Mouse (Mus musculus) heart, embryonic 15.5 days (tissue): Measurements from ENCODE around the gene Icam5. TPM values are rescaled to one million over a fixed set of nuclear protein-coding genes. Genes with fewer than 3 reads are reported as not detected.
A peak's percentile ranks its signal among the peaks of the same experiment; 100 is the strongest.

ENCODE experiments used
- ATAC-seq: fragments of 200-750 bp; cut with Nextera tagmentation; replicated peaks from 2 replicates; pipeline ENCODE4 v1.8.0; 2017; ENCODE audit warnings: low read depth, moderate TSS enrichment; ENCODE audit not compliant: insufficient number of reproducible peaks, insufficient read depth, low FRiP score
- H3K27ac ChIP-seq: fragments of 300-500 bp; sonication (generic); 2 replicates; pipeline ENCODE4 v1.5.1; 2015; ENCODE audit warnings: mild to moderate bottlenecking, inconsistent platforms
- H3K27me3 ChIP-seq: fragments of 300-500 bp; sonication (generic); 2 replicates; pipeline ENCODE4 v1.6.1; 2015; ENCODE audit warnings: inconsistent platforms
- H3K36me3 ChIP-seq: fragments of 300-500 bp; sonication (generic); 2 replicates; pipeline ENCODE4 v1.6.1; 2015; ENCODE audit warnings: mild to moderate bottlenecking, inconsistent platforms
- H3K4me1 ChIP-seq: fragments of 300-500 bp; sonication (generic); replicated peaks from 2 replicates; pipeline ENCODE4 v1.6.1; 2015; ENCODE audit warnings: inconsistent platforms
- H3K4me2 ChIP-seq: fragments of 300-500 bp; sonication (generic); 2 replicates; pipeline ENCODE4 v1.6.1; 2015; ENCODE audit warnings: inconsistent platforms, mild to moderate bottlenecking, moderate library complexity
- H3K4me3 ChIP-seq: fragments of 300-500 bp; sonication (generic); 2 replicates; pipeline ENCODE4 v1.5.1; 2015; ENCODE audit warnings: mild to moderate bottlenecking, inconsistent platforms
- H3K9ac ChIP-seq: fragments of 300-500 bp; sonication (generic); 2 replicates; pipeline ENCODE4 v1.6.1; 2015; ENCODE audit warnings: mild to moderate bottlenecking, inconsistent platforms
- H3K9me3 ChIP-seq: fragments of 300-500 bp; sonication (generic); replicated peaks from 2 replicates; pipeline ENCODE4 v1.6.1; 2016; ENCODE audit warnings: inconsistent platforms
- WGBS: fragments of 180-500 bp; shearing (Covaris S2); methylation state at CpG from one replicate; pipeline ENCODE4 v1.1.7; 2015; ENCODE audit warnings: mixed read lengths; 5-methylcytosine and 5-hydroxymethylcytosine counted together
- polyA plus RNA-seq: library from polyadenylated mRNA; unstranded; fragments of >200 nt; fragmentation: Nextera tagmentation; extraction: Ambion mirVana; gene quantifications from 2 replicates; pipeline ENCODE4 v1.2.1, GENCODE M21; 2015

Icam5 gene
- polyA plus RNA-seq, 1 experiment from 2014 or later = 0.04 TPM

- Histone ChIP-seq H3K27ac (peak overlapping the region; percentile 59), H3K36me3 (no peaks in the 10 kb centered on the region), H3K27me3 (peaks cover 39% of the 10 kb centered on the region), H3K4me2 (peak overlapping the region; percentile 81), H3K4me3 (peak overlapping the region; percentile 53), H3K9ac (peak overlapping the region; percentile 47), H3K4me1 (peaks cover 33% of the 10 kb centered on the region), H3K9me3 (no peaks in the 10 kb centered on the region)
- peak; percentile 59 for ATAC-seq
- WGBS = 4% methylated on average over 29 of the region's 29 CpGs
Measured at GRCm38 (mm10) chr9:21014691-21015570, 16.9 kb upstream of the Icam5 start.

GRCm38 (mm10) chr9:21015571-21016130, 16.2 kb upstream of the Icam5 start, which contains the start of gene Icam1:
Gene Icam1, plus strand, starts transcription at chr9:21015985.
- Histone ChIP-seq H3K36me3 (no peaks in the 10 kb centered on the region), H3K9me3 (no peaks in the 10 kb centered on the region), H3K4me2 (peak within 1 kb of the TSS; percentile 81), H3K9ac (peak within 1 kb of the TSS; percentile 47), H3K27ac (peak within 1 kb of the TSS; percentile 59), H3K4me3 (peak within 1 kb of the TSS; percentile 53), H3K27me3 (peaks cover 39% of the 10 kb centered on the region), H3K4me1 (peaks cover 31% of the 10 kb centered on the region)
- peak; percentile 41 for ATAC-seq
- WGBS = 2% methylated on average over 30 of the region's 30 CpGs

GRCm38 (mm10) chr9:21016331-21017176, 15.3 kb upstream of the Icam5 start:
- 3% methylated on average over 17 of the region's 17 CpGs for WGBS
- H3K9ac ChIP-seq = peak overlapping the region; percentile 47; the same call in 1 of the 2 replicates
- H3K27ac ChIP-seq = no peak overlapping the region
- peaks cover 39% of the 10 kb centered on the region for H3K27me3 ChIP-seq
- ATAC-seq = no peak
- no peaks in the 10 kb centered on the region for H3K9me3 ChIP-seq
- peaks cover 31% of the 10 kb centered on the region for H3K4me1 ChIP-seq
- H3K4me2 ChIP-seq = peak overlapping the region; percentile 81
- no peaks in the 10 kb centered on the region for H3K36me3 ChIP-seq
- H3K4me3 ChIP-seq = peak overlapping the region; percentile 53

- Histone ChIP-seq H3K9me3 (no peaks in the 10 kb centered on the region), H3K4me2 (peak overlapping the region; percentile 81), H3K27ac (no peak overlapping the region), H3K4me3 (peak overlapping the region; percentile 53), H3K4me1 (peaks cover 31% of the 10 kb centered on the region), H3K36me3 (no peaks in the 10 kb centered on the region), H3K9ac (no peak overlapping the region), H3K27me3 (peaks cover 39% of the 10 kb centered on the region)
- whole genome bisulfite sequencing = 24% methylated on average over 4 of the region's 4 CpGs
- no peak for ATAC-seq
Measured at GRCm38 (mm10) chr9:21017177-21017575, 14.7 kb upstream of the Icam5 start.

- H3K27me3 ChIP-seq = peaks cover 39% of the 10 kb centered on the region
Measured at GRCm38 (mm10) chr9:21018600-21018999, 13.3 kb upstream of the Icam5 start.

GRCm38 (mm10) chr9:21021363-21021762, 10.5 kb upstream of the Icam5 start:
- WGBS = 72% methylated on average over 3 of the region's 3 CpGs
- Histone ChIP-seq H3K27ac (no peak overlapping the region), H3K9ac (no peak overlapping the region), H3K27me3 (peaks cover 32% of the 10 kb centered on the region), H3K4me1 (0 out of 2 replicates have a peak, but pooled peaks cover 14% of the 10 kb centered on the region), H3K36me3 (no peaks in the 10 kb centered on the region), H3K4me2 (no peak overlapping the region), H3K9me3 (no peaks in the 10 kb centered on the region), H3K4me3 (no peak overlapping the region)
- ATAC-seq = no peak

More at GRCm38 (mm10) chr9:21018600-21018999, 13.3 kb upstream of the Icam5 start:
- Histone ChIP-seq H3K9ac (no peak overlapping the region), H3K36me3 (no peaks in the 10 kb centered on the region), H3K4me2 (0 out of 2 replicates have a peak overlapping the region, but pooled peaks have one; percentile 2), H3K4me1 (peaks cover 29% of the 10 kb centered on the region), H3K9me3 (no peaks in the 10 kb centered on the region), H3K27ac (no peak overlapping the region), H3K4me3 (no peak overlapping the region)
- ATAC-seq = no peak
- WGBS = 72% methylated on average over 2 of the region's 2 CpGs

GRCm38 (mm10) chr9:21022288-21022687, 9.6 kb upstream of the Icam5 start:
- H3K36me3 ChIP-seq = no peaks in the 10 kb centered on the region
- H3K27me3 ChIP-seq = peaks cover 25% of the 10 kb centered on the region
- no peak overlapping the region for H3K4me2 ChIP-seq
- no peak for ATAC-seq
- 51% methylated on average over 6 of the region's 6 CpGs for WGBS
- H3K9ac ChIP-seq = no peak overlapping the region
- H3K4me1 ChIP-seq = 0 out of 2 replicates have a peak, but pooled peaks cover 6% of the 10 kb centered on the region
- H3K27ac ChIP-seq = peak overlapping the region; percentile 5; the same call in 1 of the 2 replicates
- no peaks in the 10 kb centered on the region for H3K9me3 ChIP-seq
- H3K4me3 ChIP-seq = no peak overlapping the region

GRCm38 (mm10) chr9:21022726-21023125, 9.1 kb upstream of the Icam5 start:
- no peak overlapping the region for H3K4me3 ChIP-seq
- no peaks in the 10 kb centered on the region for H3K9me3 ChIP-seq
- H3K27me3 ChIP-seq = peaks cover 21% of the 10 kb centered on the region
- H3K36me3 ChIP-seq = no peaks in the 10 kb centered on the region
- H3K4me2 ChIP-seq = no peak overlapping the region
- no peak overlapping the region for H3K27ac ChIP-seq
- WGBS = 74% methylated on average over 1 of the region's 1 CpGs
- 0 out of 2 replicates have a peak, but pooled peaks cover 4% of the 10 kb centered on the region for H3K4me1 ChIP-seq
- ATAC-seq = no peak
- no peak overlapping the region for H3K9ac ChIP-seq

GRCm38 (mm10) chr9:21025258-21025810, 6.5 kb upstream of the Icam5 start:
- 0 out of 2 replicates have a peak overlapping the region, but pooled peaks have one; percentile 33 for H3K27ac ChIP-seq
- H3K36me3 ChIP-seq = no peaks in the 10 kb centered on the region
- H3K9ac ChIP-seq = no peak overlapping the region
- no peak overlapping the region for H3K4me2 ChIP-seq
- 66% methylated on average over 19 of the region's 19 CpGs for WGBS
- ATAC-seq = no peak
- peaks cover 11% of the 10 kb centered on the region for H3K27me3 ChIP-seq
- no peak overlapping the region; the same call in 1 of the 2 replicates for H3K4me3 ChIP-seq
- peaks cover 15% of the 10 kb centered on the region for H3K4me1 ChIP-seq
- no peaks in the 10 kb centered on the region for H3K9me3 ChIP-seq

- Histone ChIP-seq H3K4me2 (no peak overlapping the region), H3K4me1 (peaks cover 30% of the 10 kb centered on the region), H3K36me3 (no peaks in the 10 kb centered on the region), H3K9me3 (no peaks in the 10 kb centered on the region), H3K9ac (no peak overlapping the region), H3K27ac (no peak overlapping the region), H3K27me3 (peaks cover 16% of the 10 kb centered on the region), H3K4me3 (no peak overlapping the region)
- WGBS = 76% methylated on average over 12 of the region's 12 CpGs
- no peak for ATAC-seq
Measured at GRCm38 (mm10) chr9:21026849-21027248, 5.0 kb upstream of the Icam5 start.
